Mouse (Mus musculus): ENCODE data around the gene Actr1a. TPM values are rescaled to one million over a fixed set of nuclear protein-coding genes. Genes with fewer than 3 reads are reported as not detected.
A peak's percentile ranks its signal among the peaks of the same experiment; 100 is the strongest.

Actr1a gene
- polyA plus RNA-seq, 1 experiment from 2014 or later, result 185 TPM

DNA sequence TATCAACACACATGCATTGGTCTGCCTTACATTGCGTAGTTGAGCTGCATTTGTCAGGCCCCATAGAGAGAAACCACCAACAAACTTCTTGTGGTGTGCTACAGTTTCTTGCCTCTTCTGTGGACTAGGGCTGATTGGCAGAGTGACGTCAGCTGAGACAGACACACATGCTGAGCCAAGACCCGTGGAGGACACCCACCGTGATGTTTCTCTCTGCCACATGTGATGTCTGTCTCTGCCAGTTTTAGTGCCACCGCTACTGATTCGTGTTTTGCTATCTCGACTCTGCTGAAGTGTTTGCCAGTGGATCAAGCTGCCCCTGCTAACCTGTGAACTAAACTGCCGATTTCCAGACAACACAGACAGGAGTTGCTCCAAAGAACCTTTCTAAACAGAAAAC is 33.4 kb downstream of the Actr1a start:
- Histone ChIP-seq H3K4me3 (no peak overlapping the region), H3K27me3 (ENCODE audit: poor library complexity, severe bottlenecking) (peaks cover 17% of the 10 kb centered on the region), H3K27ac (no peak overlapping the region), H3K4me1 (peaks cover 14% of the 10 kb centered on the region), H3K9me3 (no peaks in the 10 kb centered on the region), H3K36me3 (replicated peaks) (no peaks in the 10 kb centered on the region)
- DNase-seq (ENCODE audit: extremely low spot score, low spot score), result no peak
- WGBS, result 90% methylated on average over 8 of the region's 8 CpGs

DNA sequence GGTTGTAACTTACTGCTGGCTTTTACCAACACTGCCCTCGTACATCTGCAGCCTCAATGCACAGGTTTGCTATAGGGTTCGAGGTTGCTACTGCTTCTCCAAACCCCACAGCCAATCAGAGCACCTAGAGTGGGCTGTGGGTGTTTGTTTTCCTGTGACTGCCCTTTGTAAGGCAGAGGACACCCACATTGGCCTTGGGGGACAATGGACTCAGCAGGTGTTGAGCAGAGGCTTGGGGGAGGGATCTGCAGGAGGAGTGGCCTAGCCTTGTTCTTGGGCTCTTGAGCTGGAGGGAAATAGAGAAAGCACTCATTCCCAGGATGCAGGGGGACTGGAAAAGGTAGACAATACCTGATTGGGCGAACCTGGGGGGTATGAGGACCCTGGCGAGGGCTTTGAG is 37.2 kb downstream of the Actr1a start:
- peak overlapping the region; percentile 60; the same call in 1 of the 2 replicates for H3K4me3 ChIP-seq

DNA sequence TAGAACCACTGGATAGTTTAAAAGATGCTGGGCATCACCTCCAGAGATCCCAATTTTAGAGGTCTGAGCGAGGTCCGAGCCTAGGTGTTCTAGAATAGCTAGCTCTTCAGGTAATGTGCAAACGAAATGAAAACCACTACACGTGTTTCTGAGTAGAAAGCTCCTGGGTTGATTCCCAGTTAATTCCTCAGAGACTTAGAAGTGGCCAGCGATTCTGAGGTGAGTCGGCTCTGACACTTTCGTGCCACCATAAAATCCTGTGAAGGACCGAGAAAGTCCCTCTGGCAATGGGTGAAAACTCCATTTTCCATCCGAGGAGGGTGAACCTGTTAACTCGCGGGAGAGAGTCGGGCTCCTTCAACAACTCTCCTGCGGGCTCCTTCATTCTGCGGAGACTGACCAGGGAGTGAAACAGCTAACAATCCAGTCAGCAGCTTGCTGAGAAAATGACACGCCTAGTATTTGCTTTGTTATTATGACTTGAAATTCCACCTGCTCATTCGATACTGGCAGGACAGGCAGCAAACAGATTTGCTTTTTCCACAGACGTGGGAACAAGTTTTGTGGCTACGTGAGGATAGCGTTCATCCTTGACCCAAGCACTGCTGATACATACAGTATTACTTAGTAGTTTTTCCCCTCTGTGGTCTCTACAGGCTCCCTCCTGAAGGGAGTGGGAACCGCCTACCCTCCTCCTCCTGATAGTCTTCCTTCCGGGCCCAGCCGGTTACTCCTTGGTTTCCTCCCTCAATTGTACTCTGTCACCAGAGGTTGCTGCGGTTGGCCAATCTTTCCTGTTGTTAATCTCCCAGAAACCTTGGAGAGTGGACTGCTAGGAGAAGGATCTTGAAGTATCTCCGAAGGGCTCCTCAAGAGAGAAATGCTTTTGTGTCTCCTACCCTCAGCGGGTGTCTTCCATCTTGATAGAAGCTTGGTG is 37.9 kb downstream of the Actr1a start:
- Histone ChIP-seq H3K27me3 (ENCODE audit: poor library complexity, severe bottlenecking) (peaks cover 26% of the 10 kb centered on the region), H3K4me1 (peaks cover 22% of the 10 kb centered on the region), H3K9me3 (no peaks in the 10 kb centered on the region), H3K27ac (peak overlapping the region; percentile 81; the same call in 1 of the 2 replicates), H3K36me3 (replicated peaks) (no peaks in the 10 kb centered on the region), H3K4me3 (peak overlapping the region; percentile 60)
- 21% methylated on average over 25 of the region's 25 CpGs for WGBS
- no peak for DNase-seq (ENCODE audit: extremely low spot score, low spot score)

More for the DNA sequence above, 37.2 kb downstream of the Actr1a start:
- H3K4me1 ChIP-seq, result peaks cover 22% of the 10 kb centered on the region
- DNase-seq (ENCODE audit: extremely low spot score, low spot score), result no peak
- 62% methylated on average over 4 of the region's 4 CpGs for WGBS
- H3K27ac ChIP-seq, result no peak overlapping the region
- H3K9me3 ChIP-seq, result no peaks in the 10 kb centered on the region
- no peaks in the 10 kb centered on the region for H3K36me3 ChIP-seq (replicated peaks)
- peaks cover 23% of the 10 kb centered on the region for H3K27me3 ChIP-seq (ENCODE audit: poor library complexity, severe bottlenecking)

- Histone ChIP-seq H3K27me3 (ENCODE audit: poor library complexity, severe bottlenecking) (peaks cover 33% of the 10 kb centered on the region), H3K4me3 (peak overlapping the region; percentile 60), H3K4me1 (peaks cover 22% of the 10 kb centered on the region), H3K9me3 (no peaks in the 10 kb centered on the region), H3K27ac (peak overlapping the region; percentile 81), H3K36me3 (replicated peaks) (no peaks in the 10 kb centered on the region)
- WGBS, result under 1% methylated on average over 29 of the region's 29 CpGs
- DNase-seq (ENCODE audit: extremely low spot score, low spot score), result peak; percentile 84
Measured at GRCm38 (mm10) chr19:46356701-46357138, 38.8 kb downstream of the Actr1a start.

DNA sequence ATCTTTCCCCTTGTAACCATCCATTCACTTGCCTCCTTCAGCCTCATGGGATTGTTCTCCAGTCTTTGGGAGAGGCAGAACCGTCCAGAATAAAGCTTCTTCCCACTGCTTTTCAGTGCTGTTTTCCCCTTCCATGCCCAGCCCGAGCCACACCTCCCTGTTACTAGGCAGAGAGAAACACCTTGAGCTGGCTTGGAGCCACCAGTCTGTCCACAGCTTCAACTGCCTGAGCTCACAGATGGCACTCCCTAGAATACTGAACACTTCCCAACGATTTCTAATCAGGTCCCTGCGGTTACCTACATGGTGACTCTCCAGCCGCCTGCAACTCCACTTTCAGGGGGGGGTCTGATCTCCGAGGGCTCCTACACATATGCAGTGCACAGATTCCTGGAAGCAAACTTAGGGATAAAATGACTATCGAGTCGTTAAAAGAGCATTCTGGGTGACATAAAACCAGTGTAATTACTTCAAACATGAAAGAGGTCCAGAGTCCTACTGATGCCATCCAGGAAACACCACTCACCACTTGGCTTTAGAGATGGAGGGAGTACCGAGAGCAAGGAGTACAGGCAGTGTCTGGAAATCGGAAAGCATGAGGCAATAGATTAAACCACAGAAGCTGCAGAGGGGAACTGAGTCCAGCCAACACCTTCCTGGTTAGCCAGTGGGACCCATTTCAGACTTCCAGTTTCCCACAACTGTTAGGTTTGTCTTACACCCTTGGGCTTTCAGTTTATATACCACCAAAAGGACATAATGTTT is 45.2 kb downstream of the Actr1a start, which contains the start of gene 2310034G01Rik:
Gene 2310034G01Rik, minus strand, starts transcription at position 135 of the 765 bp plus-strand sequence.
- Histone ChIP-seq H3K27ac (peak within 1 kb of the TSS; percentile 87), H3K9me3 (no peaks in the 10 kb centered on the region), H3K4me3 (peak within 1 kb of the TSS; percentile 75), H3K27me3 (ENCODE audit: poor library complexity, severe bottlenecking) (peaks cover 68% of the 10 kb centered on the region), H3K4me1 (peaks cover 24% of the 10 kb centered on the region), H3K36me3 (replicated peaks) (no peaks in the 10 kb centered on the region)
- WGBS, result 70% methylated on average over 10 of the region's 10 CpGs
- DNase-seq (ENCODE audit: extremely low spot score, low spot score), result no peak

DNA sequence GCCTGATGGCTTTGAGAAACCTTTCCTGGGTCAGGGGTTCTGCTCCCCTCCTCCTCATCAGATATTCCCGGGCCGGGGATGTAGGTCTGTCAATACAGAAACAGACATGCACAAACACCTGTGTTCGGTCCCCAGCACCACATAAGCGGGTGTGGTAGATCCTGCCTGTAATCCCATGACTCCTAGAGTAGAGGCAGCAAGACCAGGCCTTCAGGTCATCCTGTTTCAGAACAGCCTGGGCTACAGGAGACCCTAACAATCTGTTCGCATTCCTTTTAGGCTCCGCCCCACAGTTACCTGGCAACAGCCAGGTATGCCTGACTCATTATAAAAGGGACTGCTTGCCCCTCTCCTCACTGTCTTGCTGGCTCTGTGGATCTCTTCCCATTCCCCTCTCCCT is 46.0 kb downstream of the Actr1a start:
- peaks cover 29% of the 10 kb centered on the region for H3K4me1 ChIP-seq
- no peaks in the 10 kb centered on the region for H3K36me3 ChIP-seq (replicated peaks)
- peak overlapping the region; percentile 87; the same call in 1 of the 2 replicates for H3K27ac ChIP-seq
- no peak for DNase-seq (ENCODE audit: extremely low spot score, low spot score)
- H3K9me3 ChIP-seq, result no peaks in the 10 kb centered on the region
- 21% methylated on average over 6 of the region's 6 CpGs for WGBS
- peak overlapping the region; percentile 75 for H3K4me3 ChIP-seq
- peaks cover 76% of the 10 kb centered on the region for H3K27me3 ChIP-seq (ENCODE audit: poor library complexity, severe bottlenecking)

- H3K27me3 ChIP-seq (ENCODE audit: poor library complexity, severe bottlenecking), result peaks cover 83% of the 10 kb centered on the region
- WGBS, result under 1% methylated on average over 78 of the region's 78 CpGs
Measured at GRCm38 (mm10) chr19:46348761-46349458, 46.6 kb downstream of the Actr1a start.

GRCm38 (mm10) chr19:46347936-46348668 is 47.4 kb downstream of the Actr1a start:
- Histone ChIP-seq H3K36me3 (replicated peaks) (no peaks in the 10 kb centered on the region), H3K27ac (peak overlapping the region; percentile 87), H3K4me3 (peak overlapping the region; percentile 75), H3K27me3 (ENCODE audit: poor library complexity, severe bottlenecking) (peaks cover 85% of the 10 kb centered on the region), H3K9me3 (no peaks in the 10 kb centered on the region), H3K4me1 (peaks cover 29% of the 10 kb centered on the region)
- WGBS, result 35% methylated on average over 14 of the region's 14 CpGs
- DNase-seq (ENCODE audit: extremely low spot score, low spot score), result no peak

More at GRCm38 (mm10) chr19:46348761-46349458, 46.6 kb downstream of the Actr1a start:
- DNase-seq (ENCODE audit: extremely low spot score, low spot score), result peak; percentile 68
- Histone ChIP-seq H3K9me3 (no peaks in the 10 kb centered on the region), H3K4me3 (peak overlapping the region; percentile 75), H3K4me1 (peaks cover 29% of the 10 kb centered on the region), H3K27ac (peak overlapping the region; percentile 87), H3K36me3 (replicated peaks) (no peaks in the 10 kb centered on the region)

- DNase-seq (ENCODE audit: extremely low spot score, low spot score), result no peak
- Histone ChIP-seq H3K4me1 (peaks cover 29% of the 10 kb centered on the region), H3K36me3 (replicated peaks) (no peaks in the 10 kb centered on the region), H3K4me3 (no peak overlapping the region), H3K27ac (no peak overlapping the region), H3K9me3 (no peaks in the 10 kb centered on the region), H3K27me3 (ENCODE audit: poor library complexity, severe bottlenecking) (peaks cover 79% of the 10 kb centered on the region)
- 97% methylated on average over 1 of the region's 1 CpGs for WGBS
Measured at GRCm38 (mm10) chr19:46347146-46347545, 48.4 kb downstream of the Actr1a start.

GRCm38 (mm10) chr19:46344710-46345419 is 50.7 kb downstream of the Actr1a start:
- Histone ChIP-seq H3K9me3 (no peaks in the 10 kb centered on the region), H3K4me1 (peaks cover 25% of the 10 kb centered on the region), H3K27ac (no peak overlapping the region), H3K36me3 (replicated peaks) (no peaks in the 10 kb centered on the region), H3K4me3 (no peak overlapping the region), H3K27me3 (ENCODE audit: poor library complexity, severe bottlenecking) (peaks cover 57% of the 10 kb centered on the region)
- 28% methylated on average over 7 of the region's 7 CpGs for WGBS
- no peak for DNase-seq (ENCODE audit: extremely low spot score, low spot score)

GRCm38 (mm10) chr19:46339287-46339971 is 56.1 kb downstream of the Actr1a start:
- H3K27ac ChIP-seq, result peak overlapping the region; percentile 93
- no peaks in the 10 kb centered on the region for H3K9me3 ChIP-seq
- DNase-seq (ENCODE audit: extremely low spot score, low spot score), result no peak
- H3K27me3 ChIP-seq (ENCODE audit: poor library complexity, severe bottlenecking), result peaks cover 8% of the 10 kb centered on the region
- WGBS, result 83% methylated on average over 7 of the region's 7 CpGs
- peak overlapping the region; percentile 78; the same call in 1 of the 2 replicates for H3K4me3 ChIP-seq
- peaks cover 13% of the 10 kb centered on the region for H3K36me3 ChIP-seq (replicated peaks)
- peaks cover 29% of the 10 kb centered on the region for H3K4me1 ChIP-seq
